Mouse (Mus musculus) neural tube, embryonic 13.5 days (tissue): ENCODE results near the gene Cdc42se2. TPM values are rescaled to one million over a fixed set of nuclear protein-coding genes. Genes with fewer than 3 reads are reported as not detected.

Experiments used
- ATAC-seq: fragments of 200-750 bp; cut with Nextera tagmentation; 2 replicates; pipeline ENCODE4 v1.8.0; 2017; ENCODE audit warnings: low read depth, mild to moderate bottlenecking, moderate TSS enrichment, moderate library complexity
- H3K27ac ChIP-seq: fragments of 300-500 bp; sonication (generic); replicated peaks from 2 replicates; pipeline ENCODE4 v1.5.1; 2015; ENCODE audit warnings: moderate library complexity, mild to moderate bottlenecking, inconsistent platforms
- H3K27me3 ChIP-seq: fragments of 300-500 bp; sonication (generic); 2 replicates; pipeline ENCODE4 v1.6.1; 2015; ENCODE audit warnings: mild to moderate bottlenecking, inconsistent platforms
- H3K36me3 ChIP-seq: fragments of 300-500 bp; sonication (generic); 2 replicates; pipeline ENCODE4 v1.6.1; 2015; ENCODE audit warnings: mild to moderate bottlenecking, inconsistent platforms
- H3K4me1 ChIP-seq: fragments of 300-500 bp; sonication (generic); replicated peaks from 2 replicates; pipeline ENCODE4 v1.6.1; 2015; ENCODE audit warnings: inconsistent platforms
- H3K4me2 ChIP-seq: fragments of 300-500 bp; sonication (generic); 2 replicates; pipeline ENCODE4 v1.6.1; 2015; ENCODE audit warnings: inconsistent platforms, mild to moderate bottlenecking, moderate library complexity
- H3K4me3 ChIP-seq: fragments of 300-500 bp; sonication (generic); 2 replicates; pipeline ENCODE4 v1.5.1; 2015; ENCODE audit warnings: mild to moderate bottlenecking, inconsistent platforms
- H3K9ac ChIP-seq: fragments of 300-500 bp; sonication (generic); 2 replicates; pipeline ENCODE4 v1.6.1; 2015; ENCODE audit warnings: moderate library complexity, mild to moderate bottlenecking, inconsistent platforms
- H3K9me3 ChIP-seq: fragments of 300-500 bp; sonication (generic); 2 replicates; pipeline ENCODE4 v1.6.1; 2016; ENCODE audit warnings: inconsistent platforms
- WGBS: fragments of 180-500 bp; shearing (Covaris S2); methylation state at CpG from one replicate; pipeline ENCODE4 v1.1.7; 2015; 5-methylcytosine and 5-hydroxymethylcytosine counted together
- polyA plus RNA-seq: library from polyadenylated mRNA; unstranded; fragments of >200 nt; fragmentation: Nextera tagmentation; extraction: Ambion mirVana; gene quantifications from 2 replicates; pipeline ENCODE4 v1.2.1, GENCODE M21; 2015

The Cdc42se2 gene
- 134 and 144 TPM in 2 replicates for polyA plus RNA-seq

- Histone ChIP-seq H3K4me3 (peak within 1 kb of the TSS; percentile 75), H3K4me1 (peaks cover 45% of the 10 kb centered on the region), H3K9ac (peak within 1 kb of the TSS; percentile 97), H3K9me3 (no peaks in the 10 kb centered on the region), H3K27me3 (no peaks in the 10 kb centered on the region), H3K36me3 (no peaks in the 10 kb centered on the region), H3K27ac (peak within 1 kb of the TSS; percentile 99), H3K4me2 (peak within 1 kb of the TSS; percentile 72)
- ATAC-seq, result peak; percentile 98
- 4% methylated on average over 56 of the region's 56 CpGs for WGBS
Observed at GRCm38 (mm10) chr11:54787488-54788474, at the start of gene Cdc42se2. Gene Cdc42se2, minus strand, starts transcription at chr11:54787675.

- no peak overlapping the region for H3K4me3 ChIP-seq
- no peak overlapping the region for H3K27ac ChIP-seq
- ATAC-seq, result no peak
- H3K9ac ChIP-seq, result no peak overlapping the region
- no peak overlapping the region for H3K4me2 ChIP-seq
- H3K27me3 ChIP-seq, result no peaks in the 10 kb centered on the region
- peaks cover 3% of the 10 kb centered on the region; the same call in 1 of the 2 replicates for H3K36me3 ChIP-seq
- H3K4me1 ChIP-seq, result no peaks in the 10 kb centered on the region
- H3K9me3 ChIP-seq, result no peaks in the 10 kb centered on the region
- WGBS, result 74% methylated on average over 9 of the region's 9 CpGs
Observed at GRCm38 (mm10) chr11:54836106-54836505, 48.6 kb upstream of the Cdc42se2 start.

- Histone ChIP-seq H3K27me3 (no peaks in the 10 kb centered on the region), H3K4me3 (no peak overlapping the region), H3K36me3 (peaks cover under 1% of the 10 kb centered on the region; the same call in 1 of the 2 replicates), H3K4me1 (no peaks in the 10 kb centered on the region), H3K9me3 (no peaks in the 10 kb centered on the region), H3K27ac (no peak overlapping the region), H3K9ac (no peak overlapping the region), H3K4me2 (no peak overlapping the region)
- 64% methylated on average over 2 of the region's 2 CpGs for WGBS
- no peak for ATAC-seq
Observed at GRCm38 (mm10) chr11:54834596-54834995, 47.1 kb upstream of the Cdc42se2 start.

- Histone ChIP-seq H3K4me3 (no peak overlapping the region), H3K27ac (no peak overlapping the region), H3K4me1 (no peaks in the 10 kb centered on the region), H3K9ac (no peak overlapping the region), H3K9me3 (no peaks in the 10 kb centered on the region), H3K36me3 (no peaks in the 10 kb centered on the region), H3K4me2 (no peak overlapping the region), H3K27me3 (no peaks in the 10 kb centered on the region)
- ATAC-seq, result no peak
- 94% methylated on average over 4 of the region's 4 CpGs for WGBS
Observed at GRCm38 (mm10) chr11:54833833-54834232, 46.4 kb upstream of the Cdc42se2 start.

- Histone ChIP-seq H3K9me3 (no peaks in the 10 kb centered on the region), H3K9ac (no peak overlapping the region), H3K4me2 (no peak overlapping the region), H3K4me1 (no peaks in the 10 kb centered on the region), H3K36me3 (no peaks in the 10 kb centered on the region), H3K4me3 (no peak overlapping the region), H3K27me3 (no peaks in the 10 kb centered on the region), H3K27ac (no peak overlapping the region)
- ATAC-seq, result no peak
- WGBS, result 84% methylated on average over 8 of the region's 8 CpGs
Observed at GRCm38 (mm10) chr11:54826819-54827218, 39.3 kb upstream of the Cdc42se2 start.

GRCm38 (mm10) chr11:54825774-54826173, 38.3 kb upstream of the Cdc42se2 start:
- Histone ChIP-seq H3K4me3 (no peak overlapping the region), H3K36me3 (no peaks in the 10 kb centered on the region), H3K27ac (no peak overlapping the region), H3K9me3 (no peaks in the 10 kb centered on the region), H3K4me1 (no peaks in the 10 kb centered on the region; the same call in 1 of the 2 replicates), H3K4me2 (no peak overlapping the region), H3K27me3 (no peaks in the 10 kb centered on the region), H3K9ac (no peak overlapping the region)
- ATAC-seq, result no peak
- WGBS, result 83% methylated on average over 4 of the region's 4 CpGs

GRCm38 (mm10) chr11:54823467-54823866, 36.0 kb upstream of the Cdc42se2 start:
- Histone ChIP-seq H3K27me3 (no peaks in the 10 kb centered on the region), H3K4me3 (no peak overlapping the region), H3K9ac (no peak overlapping the region; the same call in 1 of the 2 replicates), H3K4me2 (no peak overlapping the region), H3K27ac (no peak overlapping the region), H3K36me3 (no peaks in the 10 kb centered on the region), H3K4me1 (peaks cover 14% of the 10 kb centered on the region), H3K9me3 (no peaks in the 10 kb centered on the region)
- 87% methylated on average over 4 of the region's 4 CpGs for WGBS
- ATAC-seq, result no peak

- no peak overlapping the region for H3K4me2 ChIP-seq
- H3K27ac ChIP-seq, result no peak overlapping the region
- no peak for ATAC-seq
Observed at GRCm38 (mm10) chr11:54819489-54819888, 32.0 kb upstream of the Cdc42se2 start.

GRCm38 (mm10) chr11:54817449-54817848, 30.0 kb upstream of the Cdc42se2 start:
- H3K27ac ChIP-seq, result peak overlapping the region; percentile 35; the same call in 1 of the 2 replicates
- no peaks in the 10 kb centered on the region for H3K36me3 ChIP-seq
- H3K4me1 ChIP-seq, result peaks cover 39% of the 10 kb centered on the region
- H3K4me2 ChIP-seq, result no peak overlapping the region
- no peak overlapping the region for H3K4me3 ChIP-seq
- no peak overlapping the region for H3K9ac ChIP-seq
- H3K9me3 ChIP-seq, result no peaks in the 10 kb centered on the region
- no peaks in the 10 kb centered on the region for H3K27me3 ChIP-seq
- no peak for ATAC-seq
- 41% methylated on average over 4 of the region's 4 CpGs for WGBS

More at GRCm38 (mm10) chr11:54819489-54819888, 32.0 kb upstream of the Cdc42se2 start:
- Histone ChIP-seq H3K4me3 (no peak overlapping the region), H3K9ac (no peak overlapping the region), H3K27me3 (no peaks in the 10 kb centered on the region), H3K36me3 (no peaks in the 10 kb centered on the region), H3K9me3 (no peaks in the 10 kb centered on the region), H3K4me1 (peaks cover 26% of the 10 kb centered on the region)
- 60% methylated on average over 7 of the region's 7 CpGs for WGBS

GRCm38 (mm10) chr11:54815659-54816058, 28.2 kb upstream of the Cdc42se2 start:
- H3K27me3 ChIP-seq, result no peaks in the 10 kb centered on the region
- no peak overlapping the region for H3K4me2 ChIP-seq
- H3K9ac ChIP-seq, result no peak overlapping the region
- no peak for ATAC-seq
- H3K36me3 ChIP-seq, result no peaks in the 10 kb centered on the region
- H3K4me3 ChIP-seq, result no peak overlapping the region
- peaks cover 42% of the 10 kb centered on the region for H3K4me1 ChIP-seq
- no peaks in the 10 kb centered on the region for H3K9me3 ChIP-seq
- H3K27ac ChIP-seq, result no peak overlapping the region

GRCm38 (mm10) chr11:54812812-54813516, 25.5 kb upstream of the Cdc42se2 start:
- WGBS, result 15% methylated on average over 8 of the region's 8 CpGs
- H3K36me3 ChIP-seq, result no peaks in the 10 kb centered on the region
- H3K4me2 ChIP-seq, result no peak overlapping the region
- peaks cover 26% of the 10 kb centered on the region for H3K4me1 ChIP-seq
- no peaks in the 10 kb centered on the region for H3K27me3 ChIP-seq
- H3K9ac ChIP-seq, result no peak overlapping the region
- no peaks in the 10 kb centered on the region for H3K9me3 ChIP-seq
- peak overlapping the region; percentile 66 for H3K27ac ChIP-seq
- ATAC-seq, result peak; percentile 76
- no peak overlapping the region for H3K4me3 ChIP-seq

GRCm38 (mm10) chr11:54812314-54812713, 24.8 kb upstream of the Cdc42se2 start:
- ATAC-seq, result 0 out of 2 replicates have a peak, but pooled peaks have one; percentile 41
- H3K27ac ChIP-seq, result peak overlapping the region; percentile 66
- H3K4me3 ChIP-seq, result no peak overlapping the region
- H3K9me3 ChIP-seq, result no peaks in the 10 kb centered on the region
- no peaks in the 10 kb centered on the region for H3K36me3 ChIP-seq
- H3K4me2 ChIP-seq, result no peak overlapping the region
- no peaks in the 10 kb centered on the region for H3K27me3 ChIP-seq
- 27% methylated on average over 4 of the region's 4 CpGs for WGBS
- H3K9ac ChIP-seq, result no peak overlapping the region
- H3K4me1 ChIP-seq, result peaks cover 20% of the 10 kb centered on the region
